16 mouse cellular contexts compared by ENCODE assay signal in genomic region chr5:92371361-92371976, GRCm38 (mm10). TPM values are rescaled to one million over a fixed set of nuclear protein-coding genes. Genes with fewer than 3 reads are reported as not detected.
A peak's percentile ranks its signal among the peaks of the same experiment; 100 is the strongest.
DNase-seq lines count a peak whose midpoint lies in the region; ATAC-seq and TF ChIP-seq lines count a peak whose summit lies in the region.
"Had no signal": no experiment of that assay in that cellular context is flagged by ENCODE, and none has a peak within 500 bp of the region (broad histone marks: within the 10 kb centered on the region; RNA-seq: fewer than 3 reads in every experiment).

No protein-coding gene starts in this region.

- 0 out of 2 replicates have a peak, but pooled peaks have one; percentile 19 for TF ChIP-seq CTCF in layer of hippocampus, adult 2 months (conservative IDR thresholded peaks at IDR 0.05)
- no peak for TF ChIP-seq CTCF in midbrain, postnatal 0 days (IDR thresholded peaks at IDR 0.05)
- no peak for TF ChIP-seq CTCF in stomach, postnatal 0 days (IDR thresholded peaks at IDR 0.05; ENCODE audit: low read depth)

- ATAC-seq in embryonic facial prominence, embryonic 14.5 days (ENCODE audit: low read depth): peak; percentile 44; the same call in 1 of the 2 replicates
- ATAC-seq in hindbrain, embryonic 14.5 days (ENCODE audit: low FRiP score): peak; percentile 32; the same call in 1 of the 2 replicates
- ATAC-seq in midbrain, postnatal 0 days (ENCODE audit: low FRiP score): no peak
- ATAC-seq in stomach, postnatal 0 days (ENCODE audit: low FRiP score, low TSS enrichment): no peak
- ATAC-seq: CD4-positive, CD25-positive, alpha-beta regulatory T cell, adult 4 months had no signal

- H3K9me3 ChIP-seq in embryonic facial prominence, embryonic 14.5 days (ENCODE audit: control insufficient read depth, low read length): no peaks in the 10 kb centered on the region
- no peaks in the 10 kb centered on the region for H3K9me3 ChIP-seq in hindbrain, embryonic 14.5 days (ENCODE audit: control insufficient read depth, low read length)
- H3K9me3 ChIP-seq in midbrain, postnatal 0 days (ENCODE audit: low read length): no peaks in the 10 kb centered on the region
- no peaks in the 10 kb centered on the region for H3K9me3 ChIP-seq in stomach, postnatal 0 days (ENCODE audit: control insufficient read depth, low read length)
- H3K9me3 ChIP-seq: heart, embryonic 12.5 days had no signal

- no peak overlapping the region for H3K9ac ChIP-seq in embryonic facial prominence, embryonic 14.5 days (ENCODE audit: low read depth, low read length)
- H3K9ac ChIP-seq in hindbrain, embryonic 14.5 days: no peak overlapping the region
- no peak overlapping the region for H3K9ac ChIP-seq in midbrain, postnatal 0 days (replicated peaks; ENCODE audit: low read length, poor library complexity, severe bottlenecking)
- no peak overlapping the region for H3K9ac ChIP-seq in stomach, postnatal 0 days (ENCODE audit: low read length)
- H3K9ac ChIP-seq: heart, embryonic 12.5 days had no signal

- H3K36me3 ChIP-seq in embryonic facial prominence, embryonic 14.5 days (ENCODE audit: control insufficient read depth, insufficient read depth, low read length): no peaks in the 10 kb centered on the region
- no peaks in the 10 kb centered on the region for H3K36me3 ChIP-seq in hindbrain, embryonic 14.5 days (replicated peaks; ENCODE audit: control insufficient read depth, insufficient read depth)
- H3K36me3 ChIP-seq in midbrain, postnatal 0 days (ENCODE audit: insufficient read depth, low read length): no peaks in the 10 kb centered on the region
- no peaks in the 10 kb centered on the region for H3K36me3 ChIP-seq in stomach, postnatal 0 days (ENCODE audit: control insufficient read depth, insufficient read depth, low read length)
- H3K36me3 ChIP-seq: heart, embryonic 12.5 days had no signal

- no peak overlapping the region for H3K4me3 ChIP-seq in layer of hippocampus, adult 2 months
- no peak overlapping the region for H3K4me3 ChIP-seq in embryonic facial prominence, embryonic 14.5 days (ENCODE audit: low read depth, low read length)
- no peak overlapping the region for H3K4me3 ChIP-seq in hindbrain, embryonic 14.5 days (replicated peaks; ENCODE audit: low read length)
- no peak overlapping the region for H3K4me3 ChIP-seq in midbrain, postnatal 0 days (ENCODE audit: low read depth, low read length)
- H3K4me3 ChIP-seq in stomach, postnatal 0 days (ENCODE audit: low read depth, low read length): no peak overlapping the region
- H3K4me3 ChIP-seq: heart, embryonic 12.5 days had no signal

- no peaks in the 10 kb centered on the region for H3K27me3 ChIP-seq in embryonic facial prominence, embryonic 14.5 days (replicated peaks; ENCODE audit: control insufficient read depth, insufficient read depth, low read length)
- H3K27me3 ChIP-seq in hindbrain, embryonic 14.5 days (ENCODE audit: control insufficient read depth, insufficient read depth, low read length): no peaks in the 10 kb centered on the region
- no peaks in the 10 kb centered on the region for H3K27me3 ChIP-seq in midbrain, postnatal 0 days (ENCODE audit: insufficient read depth, low read length)
- no peaks in the 10 kb centered on the region for H3K27me3 ChIP-seq in stomach, postnatal 0 days (ENCODE audit: control insufficient read depth, insufficient read depth, low read length)
- H3K27me3 ChIP-seq: heart, embryonic 12.5 days had no signal

- WGBS in embryonic facial prominence, embryonic 14.5 days: 59% methylated on average over 14 of the region's 14 CpGs
- 56% methylated on average over 14 of the region's 14 CpGs for WGBS in hindbrain, embryonic 14.5 days
- WGBS in midbrain, postnatal 0 days: 63% methylated on average over 14 of the region's 14 CpGs
- 85% methylated on average over 14 of the region's 14 CpGs for WGBS in stomach, postnatal 0 days

- TF ChIP-seq EP300 in stomach, postnatal 0 days (optimal IDR thresholded peaks at IDR 0.05): no peak

- no peak overlapping the region for H3K27ac ChIP-seq in layer of hippocampus, adult 2 months
- no peak overlapping the region for H3K27ac ChIP-seq in embryonic facial prominence, embryonic 14.5 days (replicated peaks; ENCODE audit: low read depth, low read length)
- peak overlapping the region; percentile 7; the same call in 1 of the 2 replicates for H3K27ac ChIP-seq in hindbrain, embryonic 14.5 days
- no peak overlapping the region for H3K27ac ChIP-seq in midbrain, postnatal 0 days (ENCODE audit: low read depth, low read length)
- H3K27ac ChIP-seq in stomach, postnatal 0 days (replicated peaks): no peak overlapping the region; the same call in 1 of the 2 replicates

- H3K4me2 ChIP-seq in embryonic facial prominence, embryonic 14.5 days (ENCODE audit: low read depth, low read length): no peak overlapping the region
- no peak overlapping the region for H3K4me2 ChIP-seq in hindbrain, embryonic 14.5 days (replicated peaks)
- no peak overlapping the region for H3K4me2 ChIP-seq in midbrain, postnatal 0 days (ENCODE audit: low read depth, low read length, poor library complexity, severe bottlenecking)
- H3K4me2 ChIP-seq in stomach, postnatal 0 days (replicated peaks; ENCODE audit: low read depth): no peak overlapping the region
- H3K4me2 ChIP-seq: heart, embryonic 12.5 days had no signal

- 0 out of 2 replicates have a peak, but pooled peaks cover 5% of the 10 kb centered on the region for H3K4me1 ChIP-seq in embryonic facial prominence, embryonic 14.5 days (ENCODE audit: control insufficient read depth, insufficient read depth, low read length)
- H3K4me1 ChIP-seq in hindbrain, embryonic 14.5 days (replicated peaks; ENCODE audit: control insufficient read depth, insufficient read depth, low read length): no peaks in the 10 kb centered on the region
- H3K4me1 ChIP-seq in midbrain, postnatal 0 days (ENCODE audit: insufficient read depth, low read length): no peaks in the 10 kb centered on the region
- no peaks in the 10 kb centered on the region for H3K4me1 ChIP-seq in stomach, postnatal 0 days (replicated peaks; ENCODE audit: control insufficient read depth, insufficient read depth)

- DNase-seq in layer of hippocampus, adult 2 months (ENCODE audit: low spot score in 2 of 2): no peak
- no peak for DNase-seq in layer of hippocampus, adult 9-10 months (ENCODE audit: low spot score)
- DNase-seq in embryonic facial prominence, embryonic 14.5 days (ENCODE audit: low spot score): no peak
- DNase-seq in hindbrain, embryonic 14.5 days (ENCODE audit: low spot score): no peak
- DNase-seq in midbrain, postnatal 0 days (ENCODE audit: low spot score): peak; percentile 44
- DNase-seq in spleen, postnatal 36 days (ENCODE audit: low spot score in 2 of 2): no peak
- DNase-seq in stomach, postnatal 0 days (ENCODE audit: low spot score): no peak
- DNase-seq in frontal cortex, postnatal 36 days (ENCODE audit: low spot score in 2 of 2): no peak
- DNase-seq: adrenal gland, adult 8-10 months; cerebellum, adult 8-10 months; layer of hippocampus, adult 9-11 months; lung, postnatal 4 days had no signal

RNA-seq across cellular contexts. Expression of gene Cxcl10, which starts 22.8 kb away (rescaled TPM):
- total RNA-seq in layer of hippocampus, adult 2 months (2021): not detected
- 0.89 and 1.9 TPM in 2 replicates for polyA plus RNA-seq in embryonic facial prominence, embryonic 14.5 days (2014; fragmentation: Nextera tagmentation; extraction: Ambion mirVana)
- 0.24 TPM in 1 of 2 replicates, not detected in the other for polyA plus RNA-seq in hindbrain, embryonic 14.5 days (2014; fragmentation: Nextera tagmentation; extraction: Ambion mirVana)
- not detected in 2 replicates for total RNA-seq in midbrain, postnatal 0 days (2014; rRNA removed)
- 0.28 TPM in 1 of 2 replicates, not detected in the other for polyA plus RNA-seq in midbrain, postnatal 0 days (2015; fragmentation: Nextera tagmentation; extraction: Ambion mirVana)
- polyA plus RNA-seq in stomach, postnatal 0 days (2015; fragmentation: Nextera tagmentation; extraction: Ambion mirVana): 0.65 and 0.74 TPM in 2 replicates

RNA-seq across cellular contexts. Expression of gene Art3, which starts 39.8 kb away (rescaled TPM):
- total RNA-seq in layer of hippocampus, adult 2 months (2021): 1 to 10 TPM; 3.7 to 4.8 TPM
- 6.6 and 10.3 TPM in 2 replicates for polyA plus RNA-seq in embryonic facial prominence, embryonic 14.5 days (2014; fragmentation: Nextera tagmentation; extraction: Ambion mirVana)
- polyA plus RNA-seq in hindbrain, embryonic 14.5 days (2014; fragmentation: Nextera tagmentation; extraction: Ambion mirVana): 6.0 and 9.3 TPM in 2 replicates
- total RNA-seq in midbrain, postnatal 0 days (2014; rRNA removed): 4.2 and 4.7 TPM in 2 replicates
- 5.5 and 7.1 TPM in 2 replicates for polyA plus RNA-seq in midbrain, postnatal 0 days (2015; fragmentation: Nextera tagmentation; extraction: Ambion mirVana)
- polyA plus RNA-seq in stomach, postnatal 0 days (2015; fragmentation: Nextera tagmentation; extraction: Ambion mirVana): 11.9 and 13.5 TPM in 2 replicates

RNA-seq across cellular contexts. Expression of gene Cxcl9, which starts 43.6 kb away (rescaled TPM):
- total RNA-seq in layer of hippocampus, adult 2 months (2021): not detected
- 0.21 and 0.22 TPM in 2 replicates for polyA plus RNA-seq in embryonic facial prominence, embryonic 14.5 days (2014; fragmentation: Nextera tagmentation; extraction: Ambion mirVana)
- polyA plus RNA-seq in hindbrain, embryonic 14.5 days (2014; fragmentation: Nextera tagmentation; extraction: Ambion mirVana): not detected in 2 replicates
- total RNA-seq in midbrain, postnatal 0 days (2014; rRNA removed): not detected in 2 replicates
- polyA plus RNA-seq in midbrain, postnatal 0 days (2015; fragmentation: Nextera tagmentation; extraction: Ambion mirVana): not detected in 2 replicates
- polyA plus RNA-seq in stomach, postnatal 0 days (2015; fragmentation: Nextera tagmentation; extraction: Ambion mirVana): 0.11 TPM in 1 of 2 replicates, not detected in the other
- polyA plus RNA-seq: embryonic facial prominence, embryonic 11.5 days; heart, embryonic 12.5 days; intestine, embryonic 14.5 days had no signal

Comparison
In these comparisons a context has a peak if more than half of its experiments do, and no peak if none do; other contexts are left out.
1. ATAC-seq: peak in embryonic facial prominence, embryonic 14.5 days (single experiment) and hindbrain, embryonic 14.5 days (single experiment); none in midbrain, postnatal 0 days (single experiment) and stomach, postnatal 0 days (single experiment).